Mouse (Mus musculus): ENCODE results near the gene Slc17a1. TPM values are rescaled to one million over a fixed set of nuclear protein-coding genes. Genes with fewer than 3 reads are reported as not detected.

Slc17a1 gene
- 0.73 TPM for polyA plus RNA-seq (2017; shearing (Covaris generic))

GRCm38 (mm10) chr13:23867405-23867804, at the start of gene Slc17a1:
Gene Slc17a1 (plus strand): TSS chr13:23867750.

DNA sequence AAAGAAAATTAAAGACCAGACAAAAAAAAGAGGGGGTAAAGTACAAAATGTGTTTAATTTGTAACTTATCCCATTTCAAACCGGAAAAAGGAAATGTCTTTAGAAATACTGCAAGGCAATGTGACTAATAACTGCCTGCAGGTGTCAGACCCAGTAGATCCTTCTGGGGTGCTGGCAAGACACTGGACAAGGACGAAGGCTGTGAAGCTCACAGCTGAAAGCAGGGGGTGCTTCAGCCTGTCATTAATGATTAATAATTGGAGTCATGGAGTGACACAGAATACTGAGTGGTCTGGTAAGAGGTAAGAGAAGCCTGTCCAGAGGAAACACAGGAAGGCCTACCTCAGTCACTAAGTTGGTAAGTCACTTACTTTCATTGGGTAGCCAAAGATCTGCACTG, 28.2 kb upstream of the Slc17a1 start, which contains the start of gene Slc17a3:
Slc17a3 (plus strand) TSS at position 127 of the 400 bp plus-strand sequence.

GRCm38 (mm10) chr13:23914376-23915167, 47.0 kb downstream of the Slc17a1 start, which contains the start of gene Slc17a4:
Gene Slc17a4 (minus strand): TSS chr13:23915009.

DNA sequence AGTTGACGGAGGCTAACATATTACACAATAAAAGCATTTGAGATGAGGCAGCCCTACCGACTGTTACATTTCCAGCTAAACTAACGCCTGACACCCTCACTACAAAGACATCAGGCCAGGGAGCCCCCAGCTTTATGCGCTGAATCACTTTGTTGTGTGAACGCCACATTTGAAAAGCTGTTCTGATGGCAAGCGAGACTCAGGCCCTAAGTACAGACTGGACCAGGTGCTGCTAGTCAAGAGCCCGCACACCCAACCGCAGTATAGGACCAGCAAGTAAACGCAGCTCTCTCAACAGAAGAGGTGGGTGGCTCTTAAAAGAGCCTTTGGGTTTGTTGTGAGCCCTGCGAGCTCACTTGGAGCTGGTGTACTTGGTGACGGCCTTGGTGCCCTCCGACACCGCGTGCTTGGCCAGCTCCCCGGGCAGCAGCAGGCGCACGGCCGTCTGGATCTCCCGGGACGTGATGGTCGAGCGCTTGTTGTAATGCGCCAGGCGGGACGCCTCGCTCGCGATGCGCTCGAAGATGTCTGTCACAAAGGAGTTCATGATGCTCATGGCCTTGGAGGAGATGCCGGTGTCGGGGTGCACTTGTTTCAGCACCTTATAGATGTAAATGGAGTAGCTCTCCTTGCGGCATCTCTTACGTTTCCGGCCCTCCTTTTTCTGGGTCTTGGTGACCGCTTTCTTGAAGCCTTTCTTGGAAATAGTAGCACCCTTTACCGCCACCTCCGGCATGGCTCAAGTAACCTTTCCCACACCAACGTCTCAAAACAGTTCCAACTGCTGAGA, 66.1 kb downstream of the Slc17a1 start, which contains the start of gene Hist1h2ba:
Hist1h2ba (minus strand) TSS at position 736 of the 790 bp plus-strand sequence.

GRCm38 (mm10) chr13:23934211-23934520, 66.6 kb downstream of the Slc17a1 start, which contains the start of gene Hist1h2aa:
Gene Hist1h2aa (plus strand): TSS chr13:23934462.

Other genes starting within 250 kb of the Slc17a1 start
- 0.89 TPM for gene Hist1h2be, start 246.6 kb upstream of the Slc17a1 start, polyA plus RNA-seq (2017; shearing (Covaris generic))
- gene Hist1h1e, start 245.2 kb upstream of the Slc17a1 start, polyA plus RNA-seq (2017; shearing (Covaris generic)), result 4.5 TPM
- gene Hist1h2ac, start 183.8 kb upstream of the Slc17a1 start, polyA plus RNA-seq (2017; shearing (Covaris generic)), result not detected
- 12.6 TPM for gene Hist1h2bc, start 183.6 kb upstream of the Slc17a1 start, polyA plus RNA-seq (2017; shearing (Covaris generic))
- not detected for gene Hist1h1t, start 171.9 kb upstream of the Slc17a1 start, polyA plus RNA-seq (2017; shearing (Covaris generic))
- gene Hist1h4c, start 169.3 kb upstream of the Slc17a1 start, polyA plus RNA-seq (2017; shearing (Covaris generic)), result 3.6 TPM
- gene Hfe, start 156.9 kb upstream of the Slc17a1 start, polyA plus RNA-seq (2017; shearing (Covaris generic)), result not detected
- 38.7 TPM for gene Hist1h1c, start 128.9 kb upstream of the Slc17a1 start, polyA plus RNA-seq (2017; shearing (Covaris generic))
- gene Hist1h3c, start 122.1 kb upstream of the Slc17a1 start, polyA plus RNA-seq (2017; shearing (Covaris generic)), result not detected
- gene Hist1h2bb, start 121.0 kb upstream of the Slc17a1 start, polyA plus RNA-seq (2017; shearing (Covaris generic)), result not detected
- gene Hist1h2ab, start 116.6 kb upstream of the Slc17a1 start, polyA plus RNA-seq (2017; shearing (Covaris generic)), result not detected
- not detected for gene Hist1h3b, start 115.5 kb upstream of the Slc17a1 start, polyA plus RNA-seq (2017; shearing (Covaris generic))
- gene Hist1h4b, start 110.7 kb upstream of the Slc17a1 start, polyA plus RNA-seq (2017; shearing (Covaris generic)), result 6.7 TPM
- 1.1 TPM for gene Hist1h4a, start 106.5 kb upstream of the Slc17a1 start, polyA plus RNA-seq (2017; shearing (Covaris generic))
- 3.4 TPM for gene Hist1h3a, start 105.4 kb upstream of the Slc17a1 start, polyA plus RNA-seq (2017; shearing (Covaris generic))
- gene Hist1h1a, start 104.1 kb upstream of the Slc17a1 start, polyA plus RNA-seq (2017; shearing (Covaris generic)), result not detected
- gene Trim38, start 97.8 kb upstream of the Slc17a1 start, polyA plus RNA-seq (2017; shearing (Covaris generic)), result not detected
- gene Slc17a2, start 60.8 kb upstream of the Slc17a1 start, polyA plus RNA-seq (2017; shearing (Covaris generic)), result not detected
- gene Slc17a3, start 28.3 kb upstream of the Slc17a1 start, polyA plus RNA-seq (2017; shearing (Covaris generic)), result not detected
- 0.15 TPM for gene Slc17a4, start 47.3 kb downstream of the Slc17a1 start, polyA plus RNA-seq (2017; shearing (Covaris generic))
- gene Hist1h2ba, start 66.4 kb downstream of the Slc17a1 start, polyA plus RNA-seq (2017; shearing (Covaris generic)), result not detected
- not detected for gene Hist1h2aa, start 66.7 kb downstream of the Slc17a1 start, polyA plus RNA-seq (2017; shearing (Covaris generic))
- not detected for gene Scgn, start 123.5 kb downstream of the Slc17a1 start, polyA plus RNA-seq (2017; shearing (Covaris generic))